Mouse (Mus musculus): ENCODE measurements around the gene Mob4.
"Not testable (repeated sequence)": the region's sequence is repeated elsewhere in the genome, so short reads cannot be mapped to it uniquely, and the experiment has no call there.

DNA sequence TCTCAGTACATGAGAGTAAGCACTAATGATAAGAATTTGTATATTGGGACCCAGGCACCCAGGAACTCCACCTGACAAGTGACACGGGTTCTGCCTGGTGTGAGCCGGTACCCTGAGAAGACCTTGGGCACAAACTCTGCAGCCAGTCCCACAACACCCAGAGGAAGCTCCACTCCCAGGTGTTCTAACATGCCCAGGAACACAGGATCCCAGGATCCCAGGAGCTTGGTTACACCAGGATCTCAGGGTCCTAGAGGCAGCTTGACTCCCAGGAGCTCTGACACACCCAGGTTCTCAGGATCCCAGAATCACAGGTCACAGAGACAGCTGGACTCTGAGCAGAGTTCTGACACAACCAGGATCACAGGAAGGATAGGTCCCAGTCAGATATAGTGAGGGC is 6.9 kb upstream of the Mob4 start:
- not testable (repeated sequence) for TF ChIP-seq POLR2A (IDR thresholded peaks at IDR 0.05; ENCODE audit: insufficient read length, low read depth); E2F4 (IDR thresholded peaks at IDR 0.05; ENCODE audit: insufficient read depth); USF1 (IDR thresholded peaks at IDR 0.05; ENCODE audit: low read depth); MYOD1 (IDR thresholded peaks at IDR 0.05; ENCODE audit: control insufficient read depth in 1 of 3, insufficient read length in 2 of 3, low read depth in 2 of 3); MAX (IDR thresholded peaks at IDR 0.05; ENCODE audit: low read depth); POLR2AphosphoS2 (IDR thresholded peaks at IDR 0.05; ENCODE audit: insufficient read length, low read depth); REST (IDR thresholded peaks at IDR 0.05; ENCODE audit: insufficient read depth, insufficient read length); SRF (IDR thresholded peaks at IDR 0.05; ENCODE audit: control insufficient read depth, insufficient read length, low read depth)

All from myocyte (in vitro differentiated cells).